Mouse (Mus musculus): Measurements from ENCODE around the gene Vill. TPM values are rescaled to one million over a fixed set of nuclear protein-coding genes. Genes with fewer than 3 reads are reported as not detected.
A peak's percentile ranks its signal among the peaks of the same experiment; 100 is the strongest.

The Vill gene
- 4.8 and 12.6 TPM in 2 replicates for total RNA-seq (2014; rRNA removed; ENCODE audit: low replicate concordance)
- polyA plus RNA-seq (2015; fragmentation: Nextera tagmentation; extraction: Ambion mirVana): 3.8 and 4.4 TPM in 2 replicates

DNA sequence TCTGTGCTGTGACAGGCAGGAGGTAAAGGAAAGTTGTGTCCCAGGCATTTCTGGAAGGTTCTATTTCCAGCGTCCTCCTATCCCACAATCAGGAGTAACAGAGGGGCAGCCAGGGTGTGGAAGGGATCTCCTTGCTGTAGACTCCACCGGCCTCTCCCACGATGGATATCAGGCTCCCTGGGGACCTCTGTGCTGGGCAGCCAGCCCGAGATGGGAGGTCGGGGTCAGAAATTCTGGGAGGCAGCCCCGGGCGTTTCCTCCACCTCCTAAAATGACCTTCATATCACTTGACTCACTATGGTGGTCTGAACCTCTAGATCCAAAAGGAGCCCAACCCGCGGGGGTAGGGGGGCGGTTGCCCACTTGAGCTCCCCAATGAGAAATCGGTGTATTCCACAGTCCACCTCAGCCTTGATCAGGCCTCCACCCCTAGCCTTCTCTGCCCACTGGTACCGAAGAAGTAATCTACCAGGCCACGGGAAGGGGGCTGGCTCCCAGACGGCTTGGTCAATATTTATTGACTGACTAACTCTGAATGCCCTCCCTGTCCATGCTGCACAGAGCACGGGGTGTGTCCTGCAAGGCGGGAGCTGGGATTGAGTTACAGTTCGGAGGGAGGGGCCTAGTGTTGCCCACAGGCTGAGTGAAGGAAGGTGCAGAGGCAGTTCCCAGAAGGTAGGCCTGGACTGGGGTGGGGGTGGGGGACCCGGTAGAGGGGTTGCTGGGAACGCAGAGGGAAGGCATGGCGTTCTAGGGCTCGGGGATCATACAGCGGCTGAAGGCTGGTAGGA is at the start of gene Vill:
Gene Vill (plus strand): TSS at position 625 of the 791 bp plus-strand sequence.
- H3K27ac ChIP-seq (ENCODE audit: low read depth): no peak within 1 kb of the TSS

DNA sequence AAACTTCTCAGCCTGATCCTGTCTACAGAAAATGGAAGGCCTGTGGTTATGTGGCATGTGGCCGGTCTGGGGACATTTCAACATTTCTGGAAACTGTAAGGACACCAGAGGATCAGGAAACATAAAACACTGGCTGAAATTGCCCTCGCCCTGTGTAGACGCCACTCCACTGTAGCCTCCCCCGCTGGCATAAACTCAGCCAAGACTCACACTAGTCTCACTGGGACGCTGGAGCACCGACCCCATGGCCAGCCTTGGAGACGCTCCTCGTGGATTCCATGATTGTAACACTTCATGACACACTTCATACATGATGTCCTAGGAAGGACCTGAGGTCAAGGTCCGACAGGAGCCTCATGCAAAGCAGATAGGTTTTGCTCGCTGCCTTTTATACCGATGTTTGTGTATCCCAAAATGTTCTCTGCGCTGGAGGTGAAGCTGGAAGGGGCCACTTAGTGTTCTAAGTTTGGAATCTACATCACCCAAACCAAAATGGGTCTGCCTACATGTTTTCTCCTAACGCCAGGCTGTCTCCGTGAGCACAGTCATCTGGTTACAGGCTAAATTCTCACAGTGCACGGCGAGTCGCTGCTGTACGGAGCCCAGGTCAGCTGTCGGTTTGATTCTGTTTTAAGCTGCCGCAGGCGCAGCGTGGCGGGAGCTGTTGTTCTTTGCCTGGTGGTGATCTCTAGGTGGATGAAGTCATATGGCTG is 48.4 kb upstream of the Vill start:
- H3K4me2 ChIP-seq (ENCODE audit: low read depth, low read length): peak overlapping the region; percentile 38

More for the DNA sequence above, at the start of gene Vill:
- DNase-seq (ENCODE audit: low spot score) (peak; percentile 74), ATAC-seq (ENCODE audit: insufficient read depth, low read depth) (peak; percentile 85)
- Histone ChIP-seq H3K4me3 (ENCODE audit: low read depth, low read length) (peak within 1 kb of the TSS; percentile 28), H3K9me3 (replicated peaks; ENCODE audit: control insufficient read depth, low read length) (no peaks in the 10 kb centered on the region), H3K36me3 (replicated peaks; ENCODE audit: control insufficient read depth, insufficient read depth, low read length) (no peaks in the 10 kb centered on the region), H3K4me1 (ENCODE audit: control insufficient read depth, insufficient read depth) (peaks cover 16% of the 10 kb centered on the region), H3K27me3 (ENCODE audit: control insufficient read depth, insufficient read depth, low read length) (no peaks in the 10 kb centered on the region), H3K9ac (replicated peaks; ENCODE audit: low read depth, low read length) (peak within 1 kb of the TSS; percentile 7; the same call in 1 of the 2 replicates), H3K4me2 (ENCODE audit: low read depth, low read length) (peak within 1 kb of the TSS; percentile 53)
- WGBS: 9% methylated on average over 22 of the region's 22 CpGs
- TF ChIP-seq EP300 (IDR thresholded peaks at IDR 0.05; ENCODE audit: low read depth) (no peak), CTCF (IDR thresholded peaks at IDR 0.05; ENCODE audit: low read depth) (no peak)

DNA sequence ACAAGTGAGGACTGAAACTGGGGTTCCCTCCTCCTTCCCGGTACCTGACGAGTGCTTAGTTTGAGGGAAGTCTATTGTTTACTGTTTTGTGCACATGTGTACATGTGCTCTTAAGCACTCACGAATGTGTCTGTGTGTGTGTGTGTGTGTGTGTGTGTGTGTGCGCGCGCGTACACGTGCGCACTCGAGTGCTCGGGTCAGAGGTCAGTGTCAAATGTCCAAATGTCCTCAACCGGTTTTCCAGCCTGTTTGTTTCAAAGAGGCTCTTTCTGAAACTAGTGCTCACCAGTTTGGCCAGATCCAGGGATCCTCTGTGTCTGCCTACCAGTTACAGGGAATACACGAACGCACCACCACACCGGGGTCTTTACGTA is 47.9 kb upstream of the Vill start:
- no peaks in the 10 kb centered on the region for H3K9me3 ChIP-seq (replicated peaks; ENCODE audit: control insufficient read depth, low read length)
- no peak for TF ChIP-seq EP300 (IDR thresholded peaks at IDR 0.05; ENCODE audit: low read depth)
- TF ChIP-seq CTCF (IDR thresholded peaks at IDR 0.05; ENCODE audit: low read depth): no peak
- H3K4me1 ChIP-seq (ENCODE audit: control insufficient read depth, insufficient read depth): peaks cover 26% of the 10 kb centered on the region
- no peak overlapping the region for H3K9ac ChIP-seq (replicated peaks; ENCODE audit: low read depth, low read length)
- no peaks in the 10 kb centered on the region for H3K27me3 ChIP-seq (ENCODE audit: control insufficient read depth, insufficient read depth, low read length)
- H3K4me2 ChIP-seq (ENCODE audit: low read depth, low read length): peak overlapping the region; percentile 38; the same call in 1 of the 2 replicates
- ATAC-seq (ENCODE audit: insufficient read depth, low read depth): no peak
- no peak overlapping the region for H3K4me3 ChIP-seq (ENCODE audit: low read depth, low read length)
- peak overlapping the region; percentile 5 for H3K27ac ChIP-seq (ENCODE audit: low read depth)
- 81% methylated on average over 16 of the region's 16 CpGs for WGBS
- H3K36me3 ChIP-seq (replicated peaks; ENCODE audit: control insufficient read depth, insufficient read depth, low read length): no peaks in the 10 kb centered on the region
- no peak for DNase-seq (ENCODE audit: low spot score)

More for the DNA sequence above, 48.4 kb upstream of the Vill start:
- no peaks in the 10 kb centered on the region for H3K27me3 ChIP-seq (ENCODE audit: control insufficient read depth, insufficient read depth, low read length)
- peak overlapping the region; percentile 5 for H3K27ac ChIP-seq (ENCODE audit: low read depth)
- no peaks in the 10 kb centered on the region for H3K9me3 ChIP-seq (replicated peaks; ENCODE audit: control insufficient read depth, low read length)
- TF ChIP-seq CTCF (IDR thresholded peaks at IDR 0.05; ENCODE audit: low read depth) (no peak), EP300 (IDR thresholded peaks at IDR 0.05; ENCODE audit: low read depth) (no peak)
- no peak overlapping the region for H3K9ac ChIP-seq (replicated peaks; ENCODE audit: low read depth, low read length)
- peak; percentile 42; the same call in 1 of the 2 replicates for ATAC-seq (ENCODE audit: insufficient read depth, low read depth)
- DNase-seq (ENCODE audit: low spot score): peak; percentile 44
- no peak overlapping the region for H3K4me3 ChIP-seq (ENCODE audit: low read depth, low read length)
- H3K36me3 ChIP-seq (replicated peaks; ENCODE audit: control insufficient read depth, insufficient read depth, low read length): no peaks in the 10 kb centered on the region
- peaks cover 26% of the 10 kb centered on the region for H3K4me1 ChIP-seq (ENCODE audit: control insufficient read depth, insufficient read depth)
- 42% methylated on average over 23 of the region's 23 CpGs for WGBS

DNA sequence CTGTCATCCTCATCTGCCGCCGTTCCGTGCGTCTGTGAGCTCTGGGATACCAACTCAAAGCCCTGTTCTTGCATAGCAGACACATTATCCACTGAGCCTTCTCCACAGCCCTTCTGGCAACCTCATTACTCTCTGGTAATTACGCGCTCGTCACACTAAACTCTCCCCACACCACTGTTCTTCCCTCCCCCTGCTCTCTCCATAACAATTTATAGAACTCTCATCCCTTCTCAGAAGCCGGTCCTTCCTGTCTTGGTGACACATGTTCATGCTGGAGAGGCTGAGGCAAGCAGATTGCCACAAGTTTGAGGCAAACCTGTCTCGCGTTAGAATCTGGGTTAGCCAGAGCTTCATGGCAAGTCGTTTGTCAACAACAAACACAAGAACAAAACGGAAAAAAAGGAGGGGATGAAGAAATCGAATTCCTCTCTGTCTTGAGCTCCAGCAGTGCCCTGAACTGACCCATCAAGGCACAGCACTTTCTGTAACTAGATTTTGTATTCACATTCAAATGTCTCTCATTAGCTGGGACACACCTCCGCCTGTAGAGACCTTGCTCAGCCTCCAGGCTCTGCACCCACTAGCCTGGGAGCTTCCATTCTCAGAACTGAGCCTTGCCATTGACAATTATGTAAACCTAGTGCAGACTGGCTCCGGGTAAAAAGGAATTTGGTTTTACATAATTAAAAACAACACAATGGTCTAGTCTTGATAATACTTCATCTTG is 47.1 kb upstream of the Vill start:
- H3K9ac ChIP-seq (replicated peaks; ENCODE audit: low read depth, low read length): no peak overlapping the region
- TF ChIP-seq EP300 (IDR thresholded peaks at IDR 0.05; ENCODE audit: low read depth): no peak
- no peak for TF ChIP-seq CTCF (IDR thresholded peaks at IDR 0.05; ENCODE audit: low read depth)
- H3K27ac ChIP-seq (ENCODE audit: low read depth): no peak overlapping the region
- H3K4me2 ChIP-seq (ENCODE audit: low read depth, low read length): no peak overlapping the region
- DNase-seq (ENCODE audit: low spot score) (no peak), ATAC-seq (ENCODE audit: insufficient read depth, low read depth) (no peak)
- H3K4me3 ChIP-seq (ENCODE audit: low read depth, low read length): no peak overlapping the region
- H3K9me3 ChIP-seq (replicated peaks; ENCODE audit: control insufficient read depth, low read length): no peaks in the 10 kb centered on the region
- peaks cover 26% of the 10 kb centered on the region for H3K4me1 ChIP-seq (ENCODE audit: control insufficient read depth, insufficient read depth)
- H3K27me3 ChIP-seq (ENCODE audit: control insufficient read depth, insufficient read depth, low read length): no peaks in the 10 kb centered on the region
- 84% methylated on average over 15 of the region's 15 CpGs for WGBS
- H3K36me3 ChIP-seq (replicated peaks; ENCODE audit: control insufficient read depth, insufficient read depth, low read length): no peaks in the 10 kb centered on the region

DNA sequence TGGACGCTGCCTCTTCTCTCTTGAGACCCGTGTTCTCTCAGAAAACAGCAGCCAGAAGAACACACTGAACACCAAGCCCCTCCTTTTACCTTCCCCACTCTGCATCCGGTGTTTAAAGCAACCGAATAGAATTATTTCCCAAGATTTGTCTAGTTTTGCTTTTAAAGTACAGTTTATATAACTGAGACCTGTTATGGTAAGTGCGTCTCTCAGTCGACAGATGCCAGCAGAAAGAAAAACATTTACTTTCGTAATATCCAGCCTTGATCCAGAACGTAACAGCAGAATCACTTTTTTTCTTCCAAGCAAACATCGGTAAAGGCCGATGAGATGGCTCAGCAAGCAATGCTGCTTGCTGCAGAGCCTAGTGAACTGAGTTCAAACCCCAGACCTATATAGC is 45.3 kb upstream of the Vill start:
- WGBS: 83% methylated on average over 10 of the region's 10 CpGs
- ATAC-seq (ENCODE audit: insufficient read depth, low read depth): no peak
- Histone ChIP-seq H3K36me3 (replicated peaks; ENCODE audit: control insufficient read depth, insufficient read depth, low read length) (peaks cover 5% of the 10 kb centered on the region; the same call in 1 of the 2 replicates), H3K27ac (ENCODE audit: low read depth) (no peak overlapping the region), H3K4me3 (ENCODE audit: low read depth, low read length) (no peak overlapping the region), H3K9ac (replicated peaks; ENCODE audit: low read depth, low read length) (no peak overlapping the region), H3K27me3 (ENCODE audit: control insufficient read depth, insufficient read depth, low read length) (no peaks in the 10 kb centered on the region), H3K9me3 (replicated peaks; ENCODE audit: control insufficient read depth, low read length) (no peaks in the 10 kb centered on the region), H3K4me1 (ENCODE audit: control insufficient read depth, insufficient read depth) (peaks cover 19% of the 10 kb centered on the region; the same call in 1 of the 2 replicates), H3K4me2 (ENCODE audit: low read depth, low read length) (no peak overlapping the region)
- TF ChIP-seq CTCF (IDR thresholded peaks at IDR 0.05; ENCODE audit: low read depth): no peak
- no peak for TF ChIP-seq EP300 (IDR thresholded peaks at IDR 0.05; ENCODE audit: low read depth)
- no peak for DNase-seq (ENCODE audit: low spot score)
